Mouse (Mus musculus) embryonic facial prominence, embryonic 11.5 days (tissue): ENCODE measurements around the gene Trp53rka. TPM values are rescaled to one million over a fixed set of nuclear protein-coding genes. Genes with fewer than 3 reads are reported as not detected.
A peak's percentile ranks its signal among the peaks of the same experiment; 100 is the strongest.

ENCODE experiments used
- ATAC-seq: fragments of 200-750 bp; cut with Nextera tagmentation; replicated peaks from 2 replicates; pipeline ENCODE4 v1.8.0; 2017; ENCODE audit warnings: low read depth; ENCODE audit not compliant: insufficient number of reproducible peaks, low FRiP score, low TSS enrichment
- DNase-seq: peaks from one replicate; pipeline ENCODE4 v3.0.0-alpha.2; 2015; ENCODE audit warnings: low spot score
- H3K27ac ChIP-seq: fragments of 300-500 bp; sonication (generic); replicated peaks from 2 replicates; pipeline ENCODE4 v1.5.1; 2014; ENCODE audit warnings: mild to moderate bottlenecking, low read depth, low read length, control low read depth
- H3K27me3 ChIP-seq: fragments of 300-500 bp; sonication (generic); 2 replicates; pipeline ENCODE4 v1.6.1; 2014; ENCODE audit warnings: mild to moderate bottlenecking, low read length, moderate library complexity, mixed read lengths; ENCODE audit not compliant: control insufficient read depth, insufficient read depth
- H3K36me3 ChIP-seq: fragments of 300-500 bp; sonication (generic); replicated peaks from 2 replicates; pipeline ENCODE4 v1.6.1; 2014; ENCODE audit warnings: low read depth, mild to moderate bottlenecking, low read length, moderate library complexity, mixed read lengths; ENCODE audit not compliant: control insufficient read depth, insufficient read depth
- H3K4me1 ChIP-seq: fragments of 300-500 bp; sonication (generic); 2 replicates; pipeline ENCODE4 v1.6.1; 2014; ENCODE audit warnings: low read length, mixed read lengths; ENCODE audit not compliant: control insufficient read depth, insufficient read depth
- H3K4me2 ChIP-seq: fragments of 300-500 bp; sonication (generic); 2 replicates; pipeline ENCODE4 v1.6.1; 2014; ENCODE audit warnings: low read depth, mild to moderate bottlenecking, control low read depth, low read length, moderate library complexity
- H3K4me3 ChIP-seq: fragments of 300-500 bp; sonication (generic); 2 replicates; pipeline ENCODE4 v1.5.1; 2014; ENCODE audit warnings: low read depth, low read length, control low read depth
- H3K9ac ChIP-seq: fragments of 300-500 bp; sonication (generic); replicated peaks from 2 replicates; pipeline ENCODE4 v1.6.1; 2014; ENCODE audit warnings: mild to moderate bottlenecking, control low read depth, low read length
- H3K9me3 ChIP-seq: fragments of 300-500 bp; sonication (generic); replicated peaks from 2 replicates; pipeline ENCODE4 v1.6.1; 2016; ENCODE audit warnings: mild to moderate bottlenecking, low read length, inconsistent platforms, mixed read lengths; ENCODE audit not compliant: control insufficient read depth
- WGBS: fragments of 180-500 bp; shearing (Covaris S2); extraction: QIAGEN DNeasy Blood & Tissue Kit; methylation state at CpG from one replicate; pipeline ENCODE4 v1.1.7; 2014; 5-methylcytosine and 5-hydroxymethylcytosine counted together
- polyA plus RNA-seq: library from polyadenylated mRNA; unstranded; fragments of >200 nt; fragmentation: Nextera tagmentation; extraction: Ambion mirVana; gene quantifications from 2 replicates; pipeline ENCODE4 v1.2.1, GENCODE M21; 2014

Trp53rka gene
- polyA plus RNA-seq, 1 experiment from 2014 or later, result 47.0 TPM

- H3K9me3 ChIP-seq, result no peaks in the 10 kb centered on the region
- no peaks in the 10 kb centered on the region; the same call in 1 of the 2 replicates for H3K4me1 ChIP-seq
- H3K4me2 ChIP-seq, result no peak overlapping the region
- H3K9ac ChIP-seq, result no peak overlapping the region
- H3K4me3 ChIP-seq, result no peak overlapping the region
- ATAC-seq (no peak), DNase-seq (peak; percentile 61)
- H3K36me3 ChIP-seq, result no peaks in the 10 kb centered on the region
- H3K27me3 ChIP-seq, result no peaks in the 10 kb centered on the region
- no peak overlapping the region for H3K27ac ChIP-seq
These were observed 3.1 kb upstream of the Trp53rka start for GRCm38 (mm10) chr2:165496251-165496650.

GRCm38 (mm10) chr2:165494495-165494894 lies 1.4 kb upstream of the Trp53rka start:
- WGBS, result 51% methylated on average over 2 of the region's 2 CpGs
- ATAC-seq, result no peak

GRCm38 (mm10) chr2:165493587-165494210 lies 575 bp upstream of the Trp53rka start:
- Histone ChIP-seq H3K9me3 (no peaks in the 10 kb centered on the region), H3K9ac (peak overlapping the region; percentile 86), H3K36me3 (peaks cover 2% of the 10 kb centered on the region; the same call in 1 of the 2 replicates), H3K4me3 (peak overlapping the region; percentile 80), H3K4me1 (no peaks in the 10 kb centered on the region; the same call in 1 of the 2 replicates), H3K4me2 (peak overlapping the region; percentile 82), H3K27ac (0 out of 2 replicates have a peak overlapping the region, but pooled peaks have one; percentile 35), H3K27me3 (no peaks in the 10 kb centered on the region)
- 22% methylated on average over 17 of the region's 17 CpGs for WGBS
- DNase-seq (no peak), ATAC-seq (peak; percentile 27)

More at GRCm38 (mm10) chr2:165494495-165494894, 1.4 kb upstream of the Trp53rka start:
- Histone ChIP-seq H3K36me3 (peaks cover 2% of the 10 kb centered on the region; the same call in 1 of the 2 replicates), H3K27ac (no peak overlapping the region), H3K9me3 (no peaks in the 10 kb centered on the region), H3K4me1 (no peaks in the 10 kb centered on the region; the same call in 1 of the 2 replicates), H3K4me3 (no peak overlapping the region), H3K27me3 (no peaks in the 10 kb centered on the region), H3K9ac (no peak overlapping the region), H3K4me2 (no peak overlapping the region)
- DNase-seq, result no peak

GRCm38 (mm10) chr2:165486881-165487535 lies 6.1 kb downstream of the Trp53rka start:
- Histone ChIP-seq H3K9ac (no peak overlapping the region), H3K4me3 (no peak overlapping the region), H3K27ac (no peak overlapping the region)

GRCm38 (mm10) chr2:165486401-165486800 lies 6.7 kb downstream of the Trp53rka start:
- 80% methylated on average over 5 of the region's 5 CpGs for WGBS
- Histone ChIP-seq H3K4me2 (no peak overlapping the region), H3K27me3 (no peaks in the 10 kb centered on the region), H3K9ac (no peak overlapping the region), H3K4me1 (no peaks in the 10 kb centered on the region), H3K27ac (no peak overlapping the region), H3K9me3 (no peaks in the 10 kb centered on the region), H3K36me3 (peaks cover 2% of the 10 kb centered on the region; the same call in 1 of the 2 replicates), H3K4me3 (no peak overlapping the region)
- ATAC-seq (no peak), DNase-seq (no peak)

More at GRCm38 (mm10) chr2:165486881-165487535, 6.1 kb downstream of the Trp53rka start:
- DNase-seq (peak; percentile 80), ATAC-seq (no peak)
- Histone ChIP-seq H3K4me1 (no peaks in the 10 kb centered on the region), H3K9me3 (no peaks in the 10 kb centered on the region), H3K36me3 (peaks cover 2% of the 10 kb centered on the region; the same call in 1 of the 2 replicates), H3K4me2 (no peak overlapping the region), H3K27me3 (no peaks in the 10 kb centered on the region)
- WGBS, result 27% methylated on average over 8 of the region's 8 CpGs

DNA sequence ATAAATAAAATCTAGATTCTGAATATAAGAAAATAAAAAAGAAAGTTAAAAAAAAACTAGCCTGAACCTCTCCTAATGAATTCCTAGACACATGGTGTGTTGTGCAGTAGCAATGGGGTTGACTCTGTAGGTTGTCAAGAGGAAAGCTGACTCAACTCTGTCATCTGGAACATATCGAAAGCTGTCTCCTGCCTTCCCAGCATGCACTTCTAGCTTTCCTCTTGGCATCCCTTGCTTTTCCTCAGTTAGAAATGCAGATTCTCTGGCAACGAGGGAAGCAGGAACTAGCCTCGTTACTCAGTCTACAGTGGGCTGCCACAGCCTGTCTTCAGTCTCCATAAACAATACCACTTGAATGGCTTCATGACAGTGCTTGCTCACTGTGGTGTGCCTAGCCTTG lies 7.3 kb downstream of the Trp53rka start:
- no peak overlapping the region for H3K9ac ChIP-seq
- no peak overlapping the region for H3K27ac ChIP-seq
- 69% methylated on average over 3 of the region's 3 CpGs for WGBS
- H3K9me3 ChIP-seq, result no peaks in the 10 kb centered on the region
- DNase-seq (no peak), ATAC-seq (no peak)
- H3K4me3 ChIP-seq, result no peak overlapping the region
- H3K4me2 ChIP-seq, result no peak overlapping the region
- peaks cover 2% of the 10 kb centered on the region; the same call in 1 of the 2 replicates for H3K36me3 ChIP-seq
- no peaks in the 10 kb centered on the region for H3K27me3 ChIP-seq
- no peaks in the 10 kb centered on the region for H3K4me1 ChIP-seq

DNA sequence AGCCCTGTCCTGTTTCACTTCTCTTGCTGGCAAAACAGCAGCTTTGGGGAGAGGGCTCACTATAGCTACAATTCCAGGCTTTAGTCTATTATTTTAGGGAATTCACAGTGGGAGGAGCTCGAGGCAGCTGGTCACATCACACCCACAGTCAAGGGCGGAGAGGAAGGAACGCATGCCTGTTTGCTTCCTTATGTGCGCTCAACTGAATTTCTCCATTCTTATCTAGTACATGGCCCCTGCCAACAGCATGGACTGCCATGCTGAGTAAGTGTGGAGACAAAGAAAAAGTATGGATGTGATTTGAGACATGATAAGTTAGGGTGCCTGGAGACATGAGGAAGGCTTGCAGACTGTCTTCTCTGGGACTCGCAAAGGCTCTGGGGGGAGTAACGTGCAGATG lies 9.0 kb downstream of the Trp53rka start:
- Histone ChIP-seq H3K36me3 (no peaks in the 10 kb centered on the region), H3K9ac (no peak overlapping the region), H3K4me1 (no peaks in the 10 kb centered on the region), H3K27ac (no peak overlapping the region), H3K27me3 (no peaks in the 10 kb centered on the region), H3K9me3 (no peaks in the 10 kb centered on the region), H3K4me3 (no peak overlapping the region), H3K4me2 (no peak overlapping the region)
- no peak for ATAC-seq
- DNase-seq, result no peak
- WGBS, result 67% methylated on average over 6 of the region's 6 CpGs

DNA sequence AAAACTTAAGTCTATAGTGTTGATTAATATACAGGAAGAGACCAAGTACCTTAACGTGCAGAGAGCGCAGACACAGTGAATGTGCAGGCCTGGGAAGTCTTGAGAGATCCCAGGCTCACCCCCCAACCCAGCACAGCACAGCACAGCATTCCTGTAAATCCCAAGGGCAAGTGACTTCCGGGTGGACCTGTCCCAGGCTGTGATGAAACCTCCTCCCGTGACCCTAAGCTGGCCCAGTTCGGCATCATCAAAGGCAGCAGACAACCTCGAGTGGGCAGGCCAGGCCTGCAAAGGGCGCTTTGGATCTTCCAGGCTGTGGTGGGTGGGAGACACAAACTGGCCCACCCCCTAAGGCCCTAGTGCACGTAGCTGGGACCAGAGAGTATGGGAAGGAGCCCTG lies 11.1 kb downstream of the Trp53rka start:
- Histone ChIP-seq H3K4me3 (no peak overlapping the region), H3K27ac (no peak overlapping the region), H3K4me1 (no peaks in the 10 kb centered on the region), H3K36me3 (no peaks in the 10 kb centered on the region), H3K9ac (no peak overlapping the region), H3K9me3 (no peaks in the 10 kb centered on the region), H3K4me2 (no peak overlapping the region), H3K27me3 (no peaks in the 10 kb centered on the region)
- WGBS, result 57% methylated on average over 8 of the region's 8 CpGs
- no peak for DNase-seq
- ATAC-seq, result no peak
